Mouse (Mus musculus) T-cell, adult 2 months (primary cell): ENCODE measurements around the gene Ranbp1.
"Not testable (repeated sequence)": the region's sequence is repeated elsewhere in the genome, so short reads cannot be mapped to it uniquely, and the experiment has no call there.

ENCODE experiments used
- DNase-seq: peaks from one replicate; pipeline ENCODE4 v3.0.0; 2022; ENCODE audit warnings: low spot score

The Ranbp1 gene

DNA sequence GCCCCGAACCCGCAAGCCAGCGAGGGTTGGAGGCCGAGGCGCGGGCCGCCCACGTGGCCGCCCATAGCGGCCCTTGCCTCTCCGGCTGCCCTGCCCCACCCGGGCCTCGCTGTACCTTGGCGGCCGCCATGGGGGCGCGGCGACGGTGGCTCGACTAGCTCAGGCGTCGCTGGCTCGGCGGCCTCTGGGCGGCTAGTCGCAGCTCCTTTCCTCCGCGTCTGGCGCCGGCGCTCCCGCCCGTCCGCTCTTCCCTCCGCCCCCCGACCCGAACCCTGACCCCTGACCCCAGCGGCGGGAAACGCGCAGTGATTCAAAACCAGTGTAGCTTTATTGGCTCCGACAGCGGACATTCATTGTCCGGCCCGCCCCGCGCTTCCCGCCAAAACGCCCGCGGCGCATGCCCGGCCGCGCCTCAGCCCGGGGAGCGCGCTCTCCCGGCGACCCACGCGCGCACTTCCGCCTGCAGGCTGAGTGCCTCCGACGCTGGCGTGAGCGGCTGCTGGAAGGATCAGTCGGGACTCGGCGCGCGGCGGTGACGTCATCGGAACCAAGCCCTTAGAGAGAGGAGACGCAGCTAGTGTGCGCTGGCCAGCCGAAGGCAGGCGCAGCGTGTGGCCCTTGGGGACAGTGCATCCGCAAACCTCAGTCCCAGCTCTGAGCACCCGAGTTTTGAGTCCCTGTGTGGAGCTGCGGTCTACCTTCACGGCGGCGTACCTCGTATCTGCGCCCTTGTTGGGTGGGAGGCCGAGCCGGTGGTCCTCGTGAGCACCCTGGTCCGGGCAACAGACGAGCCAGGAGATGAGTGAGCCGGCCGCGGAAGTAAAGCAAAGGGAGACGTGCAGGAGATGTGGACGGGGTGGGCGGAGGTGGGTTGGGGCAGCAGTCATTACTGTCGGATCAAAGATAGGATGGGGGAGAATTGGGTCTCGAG, at the start of gene Ranbp1, which contains the start of gene Trmt2a:
Gene Ranbp1 (minus strand): TSS at position 300 of the 931 bp plus-strand sequence.
Gene Trmt2a (plus strand): TSS at position 247 of the 931 bp plus-strand sequence.
- DNase-seq = peak; percentile 99

DNA sequence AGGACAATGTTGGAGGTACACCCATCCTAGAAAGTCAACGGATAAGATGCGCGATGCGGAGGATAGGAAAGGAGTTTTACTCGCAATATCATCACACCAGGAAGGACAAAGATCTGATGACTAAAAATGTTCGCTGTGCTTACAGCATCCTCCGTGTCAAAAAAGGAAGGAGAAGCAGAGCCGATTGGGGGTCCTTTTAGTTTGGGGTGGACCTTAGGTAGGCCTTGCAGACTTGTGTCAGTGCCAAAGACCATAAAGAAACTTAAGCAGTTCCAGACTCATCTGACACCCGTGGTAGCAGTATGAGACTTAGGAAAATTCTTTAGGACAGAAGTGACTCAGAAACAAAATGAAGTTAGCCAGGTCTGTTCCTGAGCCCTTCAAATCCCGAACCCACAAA, 41.1 kb upstream of the Ranbp1 start:
- not testable (repeated sequence) for DNase-seq

DNA sequence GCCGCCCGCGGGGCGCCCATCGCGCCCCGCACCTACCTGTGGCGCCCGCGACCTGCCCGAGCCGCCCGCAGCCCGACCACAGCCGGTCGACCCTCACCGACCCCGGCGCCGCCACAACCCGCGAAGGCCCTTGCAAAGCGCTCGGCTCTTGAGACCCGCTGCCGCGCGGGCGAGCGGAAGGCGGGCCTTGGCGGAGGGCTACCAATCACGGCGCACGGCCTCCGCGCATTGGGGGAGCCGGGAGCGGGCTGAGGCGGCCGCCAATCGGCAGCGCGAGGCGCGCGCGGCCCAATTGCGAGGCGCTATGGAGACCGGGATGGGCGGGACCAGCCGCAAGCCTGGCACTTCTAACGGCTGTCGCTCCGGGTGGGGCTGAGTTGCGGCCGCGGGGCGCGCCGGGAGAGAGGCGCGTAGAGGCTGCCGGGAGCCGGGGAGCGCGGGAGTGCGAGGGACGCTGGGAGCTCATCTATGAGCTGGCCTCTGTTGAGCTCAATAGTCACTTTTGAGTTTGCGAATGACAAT, 40.6 kb upstream of the Ranbp1 start, which contains the start of gene Dgcr8:
Gene Dgcr8 (minus strand): TSS at position 180 of the 522 bp plus-strand sequence.
- DNase-seq = peak; percentile 98

DNA sequence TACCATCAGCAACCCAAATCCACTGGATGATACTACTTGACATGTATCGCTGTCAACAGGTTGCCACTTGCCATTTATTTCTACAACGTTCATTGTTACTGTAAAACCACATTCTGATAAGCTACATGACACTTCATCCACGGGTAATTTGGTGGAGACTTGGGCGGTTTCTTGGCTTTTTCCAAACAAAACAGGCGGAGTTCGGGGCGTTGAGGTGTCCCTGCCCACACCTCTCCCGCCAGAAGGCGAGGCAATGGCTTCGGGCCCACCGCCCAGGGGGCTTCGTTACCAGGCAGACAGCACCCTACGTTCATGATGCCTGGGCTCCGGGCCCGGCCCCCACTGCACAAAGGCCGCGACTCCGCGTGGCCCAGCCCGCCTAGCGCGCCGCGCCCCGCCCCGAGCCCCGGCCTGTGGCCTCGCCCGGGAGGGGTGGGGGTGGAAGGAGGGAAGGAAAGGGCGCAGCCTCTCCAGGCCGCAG, 40.1 kb upstream of the Ranbp1 start:
- no peak for DNase-seq

DNA sequence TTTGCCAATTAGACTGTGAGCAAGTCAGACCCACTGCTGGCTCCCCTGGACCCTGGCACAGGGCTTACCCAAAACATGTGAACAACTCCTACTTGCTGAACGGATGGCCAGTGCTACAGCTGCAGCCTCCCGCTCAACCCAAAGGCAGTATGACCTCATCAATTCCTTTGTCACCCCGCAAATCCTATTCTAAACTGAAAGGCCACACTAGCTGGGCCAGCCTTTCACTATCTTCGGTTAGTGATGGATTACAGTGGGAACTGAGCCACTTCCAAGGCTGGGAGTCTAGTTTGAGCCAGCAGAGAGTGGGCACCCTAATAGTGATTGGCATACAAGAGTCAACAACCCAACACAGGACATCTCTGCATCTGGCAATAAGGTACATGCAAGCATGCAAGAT, 39.6 kb upstream of the Ranbp1 start:
- DNase-seq = no peak

DNA sequence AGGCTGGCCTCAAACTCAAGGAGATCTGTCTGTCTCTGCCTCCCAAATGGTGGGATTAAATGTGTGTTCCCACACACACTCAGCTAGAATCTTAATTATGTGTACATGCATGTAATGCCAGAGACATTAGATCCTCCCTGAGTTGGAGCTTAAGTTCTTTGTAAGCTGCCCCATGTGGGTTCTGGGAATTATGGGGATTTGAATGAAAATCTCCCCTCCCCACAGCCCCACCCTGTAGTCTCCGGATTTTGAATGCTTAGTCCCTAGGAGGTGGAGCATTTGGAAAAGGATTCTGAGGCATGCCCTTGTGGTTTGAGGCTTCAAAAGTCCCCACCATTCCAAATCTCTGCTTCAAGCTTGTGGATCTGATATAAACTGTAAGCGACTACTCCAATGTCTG, 26.6 kb upstream of the Ranbp1 start:
- no peak for DNase-seq

DNA sequence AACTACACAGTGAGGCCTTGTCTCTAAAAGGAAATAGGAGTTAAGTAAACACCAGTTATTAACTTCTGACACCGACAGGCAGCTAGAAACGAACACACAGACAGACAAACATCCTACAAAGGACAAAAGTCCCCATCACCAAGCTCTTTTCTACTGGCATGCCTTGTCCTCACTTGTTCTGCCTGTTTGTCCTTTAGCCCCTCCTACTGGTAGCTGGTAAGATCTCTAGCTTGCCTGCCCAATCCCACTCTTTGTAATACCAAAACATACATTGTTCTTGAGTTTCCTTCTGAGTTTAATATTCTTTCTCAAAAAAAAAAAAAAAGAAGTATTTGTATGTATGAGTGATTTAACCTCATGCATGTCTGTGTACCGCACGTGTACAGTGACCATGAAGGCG, 19.6 kb upstream of the Ranbp1 start:
- DNase-seq = no peak

DNA sequence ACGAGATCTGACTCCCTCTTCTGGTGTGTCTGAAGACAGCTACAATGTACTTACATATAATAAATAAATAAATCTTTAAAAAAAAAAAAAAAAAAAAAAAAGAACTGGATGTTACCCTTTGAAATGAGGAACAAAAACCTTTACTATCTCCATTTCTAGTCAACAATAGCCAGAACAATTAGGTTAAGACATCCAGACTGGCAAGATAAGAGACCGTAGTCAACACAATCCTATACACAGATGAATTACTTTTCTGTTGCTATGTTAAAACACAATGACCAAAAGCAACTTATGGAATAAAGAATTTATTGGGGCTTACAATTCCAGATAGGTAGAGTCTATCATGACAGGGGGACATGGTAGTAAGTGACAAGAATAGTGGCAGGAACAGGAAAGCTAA, 16.5 kb upstream of the Ranbp1 start:
- DNase-seq = no peak

DNA sequence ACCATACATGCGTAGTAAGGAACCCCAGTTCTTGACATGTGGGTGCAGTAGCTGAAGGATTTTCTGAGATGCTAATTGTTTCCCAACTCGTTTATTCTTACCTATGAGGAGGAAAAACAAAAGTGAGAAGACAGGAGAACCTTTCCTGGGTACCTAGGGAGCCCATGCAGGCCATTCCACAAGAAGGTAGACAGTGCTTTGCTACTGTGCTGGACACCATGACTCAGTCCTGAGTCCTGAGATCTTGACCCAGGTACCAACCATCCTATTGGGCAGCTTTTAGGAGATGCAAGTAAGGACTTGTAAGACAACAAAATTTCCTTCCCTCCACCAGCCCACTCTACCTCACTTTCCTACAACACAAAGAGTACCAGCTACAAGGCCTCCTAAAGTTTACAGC, 9.7 kb upstream of the Ranbp1 start, which contains the start of gene Gm49776:
Gene Gm49776 (minus strand): TSS at position 101 of the 400 bp plus-strand sequence.
- no peak for DNase-seq

DNA sequence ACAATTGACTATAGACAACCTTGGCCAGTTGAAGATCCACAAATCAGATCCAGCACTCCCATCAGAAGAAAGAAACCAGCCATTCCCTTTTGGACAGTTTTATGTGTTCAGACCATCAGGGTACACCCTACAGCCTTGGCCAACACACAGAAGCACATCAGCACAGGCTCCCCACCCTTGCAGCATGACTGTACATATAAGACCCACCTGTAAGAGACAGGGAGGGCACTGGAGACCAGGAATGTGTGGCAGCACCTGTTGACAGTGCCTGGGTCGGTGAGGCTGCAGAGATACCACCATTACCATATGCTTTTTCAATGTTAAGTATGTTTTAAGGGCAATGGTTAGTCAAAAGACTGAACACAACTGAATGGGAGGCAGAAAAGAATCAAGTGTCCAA, 5.3 kb upstream of the Ranbp1 start:
- no peak for DNase-seq

DNA sequence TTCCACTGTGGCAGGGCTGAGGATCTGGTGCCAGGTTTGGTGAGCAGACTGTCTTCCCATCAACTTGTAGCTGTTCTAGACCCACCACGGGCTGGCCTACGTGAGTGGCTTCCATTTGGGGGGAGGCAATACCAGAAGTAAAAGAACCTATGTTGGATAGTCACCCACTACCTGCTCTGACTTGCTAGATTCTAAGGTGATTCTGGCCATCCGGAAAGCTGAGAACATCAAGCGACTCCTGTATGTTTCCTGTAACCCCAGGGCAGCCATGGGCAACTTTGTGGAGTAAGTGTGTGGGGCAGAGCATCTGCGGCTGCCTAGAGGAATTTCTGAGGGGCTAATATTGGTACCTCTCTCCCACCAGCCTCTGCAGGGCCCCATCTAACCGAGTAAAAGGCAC, 4.2 kb upstream of the Ranbp1 start:
- DNase-seq = no peak

DNA sequence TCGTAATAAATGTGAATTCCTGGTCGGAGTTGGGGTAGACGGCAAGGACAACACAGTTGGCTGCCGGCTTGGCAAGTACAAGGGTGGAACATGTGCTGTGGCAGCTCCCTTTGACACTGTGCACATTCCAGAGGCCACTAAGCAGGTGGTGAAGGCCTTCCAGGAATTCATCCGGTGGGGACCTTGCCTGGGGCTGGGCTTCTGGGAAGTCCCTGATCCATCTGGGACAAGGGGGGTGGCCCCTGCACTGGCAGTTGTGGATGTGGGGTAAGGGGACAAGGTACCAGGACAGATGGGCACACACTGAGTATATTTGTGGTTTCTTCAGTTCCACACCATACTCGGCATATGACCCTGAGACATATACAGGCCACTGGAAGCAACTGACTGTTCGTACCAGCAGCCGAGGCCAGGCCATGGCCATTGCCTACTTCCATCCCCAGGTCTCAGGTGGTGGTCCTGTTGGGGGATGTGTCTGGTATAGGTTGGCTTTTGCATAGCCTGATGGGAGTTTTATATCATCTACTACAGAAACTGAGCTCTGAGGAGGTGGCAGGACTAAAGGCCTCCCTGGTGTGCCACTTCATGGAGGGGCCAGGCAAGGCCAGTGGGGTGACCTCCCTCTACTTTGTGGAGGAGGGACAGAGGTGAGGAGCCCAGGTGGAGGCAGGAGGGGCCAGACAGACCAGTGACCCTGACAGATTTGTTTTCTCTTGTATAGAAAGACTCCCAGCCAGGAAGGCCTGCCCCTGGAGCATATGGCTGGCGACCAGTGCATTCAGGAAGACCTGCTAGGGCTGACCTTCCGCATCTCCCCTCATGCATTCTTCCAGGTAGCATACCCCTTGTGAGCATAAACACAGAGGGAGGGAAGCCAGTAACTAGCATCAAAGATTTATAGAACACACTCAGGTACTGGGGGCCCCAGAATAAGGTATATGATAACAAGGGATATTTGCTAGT, 2.6 kb upstream of the Ranbp1 start:
- no peak for DNase-seq

DNA sequence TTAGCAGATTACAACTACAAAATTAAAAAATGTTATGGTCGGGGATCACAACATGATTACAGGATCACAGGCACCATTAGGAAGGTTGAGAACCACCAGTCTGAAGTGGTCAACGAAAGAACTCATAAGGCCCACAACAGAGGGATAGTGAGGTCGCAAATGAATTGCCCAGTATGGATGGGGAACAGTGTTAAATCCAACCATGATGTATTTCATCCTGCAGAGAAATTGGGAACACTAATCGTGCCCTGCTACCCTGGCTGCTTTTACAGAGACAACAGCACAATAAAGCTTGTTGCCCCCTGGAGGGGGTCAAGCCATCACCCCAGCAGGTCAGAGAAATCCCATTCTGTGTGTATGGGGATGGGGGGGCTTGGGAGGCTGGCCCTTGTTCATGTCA, 1.7 kb upstream of the Ranbp1 start:
- DNase-seq = no peak

DNA sequence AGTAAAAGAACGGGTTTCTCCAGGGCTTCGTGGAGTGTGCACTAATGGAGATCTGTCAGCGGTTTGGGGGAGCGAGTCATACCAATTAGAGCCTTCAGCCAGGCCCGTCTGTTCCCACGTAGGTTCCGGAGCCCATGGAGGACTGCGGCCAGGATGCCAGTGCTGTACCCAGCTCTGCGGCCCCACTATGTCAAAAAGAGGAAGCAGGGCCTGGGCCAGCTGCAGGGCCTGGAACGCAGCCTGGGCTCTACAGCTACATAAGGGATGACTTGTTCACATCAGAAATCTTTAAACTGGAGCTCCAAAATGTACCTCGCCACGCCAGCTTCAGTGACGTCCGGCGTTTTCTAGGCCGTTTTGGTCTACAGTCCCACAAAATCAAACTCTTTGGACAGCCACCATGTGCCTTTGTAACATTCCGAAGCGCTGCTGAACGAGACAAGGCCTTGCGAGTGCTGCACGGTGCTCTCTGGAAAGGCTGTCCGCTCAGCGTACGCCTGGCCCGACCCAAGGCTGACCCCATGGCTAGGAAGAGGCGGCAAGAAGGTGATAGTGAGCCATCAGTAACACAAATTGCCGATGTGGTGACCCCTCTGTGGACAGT, 934 bp upstream of the Ranbp1 start:
- peak; percentile 41 for DNase-seq

DNA sequence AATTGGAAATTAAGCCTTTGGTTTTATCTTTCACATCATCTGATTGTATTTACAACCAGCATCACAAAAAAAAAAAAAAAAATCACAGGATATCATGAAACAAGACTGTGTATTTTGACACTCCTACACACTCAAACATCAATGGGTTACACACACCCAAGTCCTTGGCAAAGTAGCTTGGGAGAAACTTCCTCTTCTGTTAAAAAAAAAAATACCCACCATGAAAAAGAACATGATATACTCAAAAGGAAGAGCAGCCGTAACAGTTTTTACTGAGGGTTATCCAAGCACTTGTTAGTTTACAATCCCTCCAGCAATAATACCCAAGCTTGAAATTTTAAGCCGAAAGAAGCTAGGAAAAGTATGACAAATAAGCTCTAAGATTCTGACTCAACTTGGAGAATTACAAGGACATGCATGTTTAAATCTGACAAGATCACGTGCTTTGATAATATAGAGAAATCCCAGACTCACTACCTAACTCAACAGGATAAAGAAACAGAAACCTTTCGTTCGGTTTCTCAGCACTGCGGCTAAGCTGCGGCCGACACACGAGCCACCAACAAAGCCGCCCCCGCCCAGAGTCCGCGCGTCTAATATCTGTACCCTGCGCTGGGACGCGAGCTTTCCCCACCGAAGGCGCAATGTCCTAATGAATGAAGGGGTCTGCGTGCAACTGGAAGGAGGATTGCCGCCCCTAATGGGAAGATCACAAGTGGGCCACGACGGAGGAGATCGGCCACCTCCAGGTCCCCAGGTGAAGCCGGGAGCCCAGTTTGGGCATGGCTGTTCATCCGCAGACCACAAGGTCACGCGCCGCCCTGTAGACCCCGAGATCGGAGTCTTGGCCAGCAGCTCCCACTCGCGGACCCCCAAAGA, 772 bp downstream of the Ranbp1 start:
- DNase-seq = no peak

DNA sequence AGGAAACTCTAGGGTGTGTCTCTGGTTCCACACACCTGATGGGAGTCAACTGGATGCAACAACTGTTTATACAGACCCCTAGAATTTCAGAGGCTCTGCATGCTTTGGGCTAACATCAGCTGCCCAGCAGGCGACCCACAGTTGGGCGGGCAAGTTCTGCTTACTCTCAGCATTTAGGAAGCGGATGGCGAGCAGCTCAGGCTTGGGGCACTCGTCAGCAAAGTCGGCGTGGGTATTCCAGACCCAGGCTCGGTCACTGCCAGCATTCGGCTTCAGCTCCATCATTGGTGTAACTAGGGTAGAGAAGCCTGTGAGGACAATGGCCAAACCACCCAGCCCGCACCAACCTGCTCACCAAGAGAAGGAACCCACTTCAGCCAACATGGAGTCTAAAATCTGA, 7.0 kb downstream of the Ranbp1 start:
- no peak for DNase-seq

DNA sequence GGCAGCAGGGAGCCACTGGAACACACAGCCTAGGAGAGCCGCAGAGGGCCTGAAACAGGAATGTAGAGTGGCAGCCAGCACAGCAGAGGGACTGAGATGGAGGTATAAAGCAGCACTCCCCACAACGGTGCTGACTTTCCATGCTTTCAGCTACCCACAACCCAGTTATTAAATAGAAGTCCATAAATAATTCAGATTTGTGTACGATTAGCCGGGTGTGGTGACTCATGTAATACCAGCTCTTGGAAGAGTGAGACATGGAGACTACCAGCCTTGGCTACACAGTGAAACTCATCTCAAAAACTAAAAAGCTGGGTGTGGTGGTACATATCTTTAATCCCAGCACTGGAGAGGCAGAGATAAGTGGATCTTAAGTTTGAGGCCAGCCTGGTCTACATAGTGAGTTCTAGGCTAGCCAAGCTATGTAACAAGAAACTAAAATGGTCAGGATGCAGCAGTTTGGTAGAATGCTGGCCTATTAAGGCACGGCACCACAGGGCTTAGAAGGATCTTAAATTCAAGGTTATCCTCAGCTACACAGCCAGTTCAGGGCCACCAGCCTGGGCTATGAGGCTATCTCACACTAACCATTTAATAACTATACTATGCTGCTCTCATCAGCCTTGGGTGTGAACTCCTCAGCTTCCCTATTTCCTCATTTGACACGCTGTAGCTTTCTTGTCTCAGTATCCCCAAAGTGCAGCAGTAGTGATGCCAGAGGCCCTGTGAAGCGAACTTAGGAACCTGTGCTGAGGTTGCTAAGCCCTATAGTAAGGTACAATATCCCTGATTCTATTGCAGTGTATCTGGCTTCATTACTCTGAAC, 11.6 kb downstream of the Ranbp1 start:
- no peak for DNase-seq

DNA sequence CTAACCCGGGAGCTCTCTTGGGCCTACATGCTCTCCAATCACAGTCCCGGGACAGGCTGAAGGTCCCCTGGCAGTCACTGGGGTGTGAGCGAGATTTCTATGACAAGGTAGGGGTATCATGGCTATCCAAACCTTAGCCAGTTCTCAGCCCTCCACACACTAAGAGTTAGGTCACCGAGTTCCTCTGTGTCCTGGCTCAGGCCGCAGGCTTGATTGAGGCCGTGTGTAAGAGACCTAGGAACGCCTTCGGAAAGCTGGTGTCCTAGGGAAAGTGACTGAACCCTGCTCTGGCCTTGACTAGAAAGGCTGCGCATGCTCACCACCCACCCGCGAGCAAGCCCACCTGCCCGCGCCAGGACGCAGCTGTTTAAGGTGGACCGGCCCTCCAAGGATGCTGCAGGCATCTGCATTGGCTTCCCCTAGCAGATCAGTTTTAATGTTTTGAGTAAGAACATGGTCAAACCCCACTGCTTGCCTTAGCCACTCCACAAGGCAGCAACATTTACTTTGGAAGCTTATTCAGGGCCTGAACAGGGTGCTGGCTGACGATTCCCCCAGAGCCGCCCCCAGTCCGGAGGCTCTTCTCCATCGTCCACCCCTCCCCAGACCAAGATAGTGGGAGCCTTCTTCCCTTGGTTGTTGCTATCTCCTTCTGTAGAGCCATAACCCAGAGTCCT, 13.0 kb downstream of the Ranbp1 start:
- DNase-seq = no peak
